Mouse (Mus musculus): ENCODE results near the gene Maats1. TPM values are rescaled to one million over a fixed set of nuclear protein-coding genes. Genes with fewer than 3 reads are reported as not detected.

Gene Maats1
- polyA plus RNA-seq, 1 experiment from 2014 or later = 0.21 TPM

- Histone ChIP-seq H3K4me3 (ENCODE audit: low read depth, low read length) (no peak overlapping the region), H3K4me1 (ENCODE audit: control insufficient read depth, insufficient read depth, low read length) (no peaks in the 10 kb centered on the region), H3K27ac (ENCODE audit: low read depth, low read length) (no peak overlapping the region), H3K36me3 (ENCODE audit: control insufficient read depth, insufficient read depth, low read length) (no peaks in the 10 kb centered on the region), H3K4me2 (no peak overlapping the region), H3K9me3 (replicated peaks; ENCODE audit: control insufficient read depth, low read length) (no peaks in the 10 kb centered on the region), H3K9ac (ENCODE audit: low read depth, low read length) (no peak overlapping the region), H3K27me3 (ENCODE audit: control insufficient read depth, insufficient read depth, low read length) (no peaks in the 10 kb centered on the region)
- ATAC-seq (replicated peaks; ENCODE audit: insufficient number of reproducible peaks, low FRiP score, low TSS enrichment) = no peak
- WGBS (ENCODE audit: insufficient replicate concordance) = 71% methylated on average over 2 of the region's 2 CpGs
Observed at GRCm38 (mm10) chr16:38274737-38275136, 67.2 kb downstream of the Maats1 start.

GRCm38 (mm10) chr16:38272483-38272882, 69.5 kb downstream of the Maats1 start:
- ATAC-seq (replicated peaks; ENCODE audit: insufficient number of reproducible peaks, low FRiP score, low TSS enrichment) = no peak
- H3K27ac ChIP-seq (ENCODE audit: low read depth, low read length) = no peak overlapping the region
- 72% methylated on average over 5 of the region's 5 CpGs for WGBS (ENCODE audit: insufficient replicate concordance)
- no peaks in the 10 kb centered on the region for H3K4me1 ChIP-seq (ENCODE audit: control insufficient read depth, insufficient read depth, low read length)
- no peaks in the 10 kb centered on the region for H3K27me3 ChIP-seq (ENCODE audit: control insufficient read depth, insufficient read depth, low read length)
- no peaks in the 10 kb centered on the region for H3K36me3 ChIP-seq (ENCODE audit: control insufficient read depth, insufficient read depth, low read length)
- H3K9ac ChIP-seq (ENCODE audit: low read depth, low read length) = no peak overlapping the region
- no peak overlapping the region for H3K4me2 ChIP-seq
- H3K4me3 ChIP-seq (ENCODE audit: low read depth, low read length) = no peak overlapping the region
- no peaks in the 10 kb centered on the region for H3K9me3 ChIP-seq (replicated peaks; ENCODE audit: control insufficient read depth, low read length)

GRCm38 (mm10) chr16:38271601-38272000, 70.3 kb downstream of the Maats1 start:
- Histone ChIP-seq H3K9me3 (replicated peaks; ENCODE audit: control insufficient read depth, low read length) (no peaks in the 10 kb centered on the region), H3K4me3 (ENCODE audit: low read depth, low read length) (no peak overlapping the region)
- WGBS (ENCODE audit: insufficient replicate concordance) = 42% methylated on average over 3 of the region's 3 CpGs

GRCm38 (mm10) chr16:38255927-38256326, 86.0 kb downstream of the Maats1 start:
- Histone ChIP-seq H3K9me3 (replicated peaks; ENCODE audit: control insufficient read depth, low read length) (no peaks in the 10 kb centered on the region), H3K36me3 (ENCODE audit: control insufficient read depth, insufficient read depth, low read length) (no peaks in the 10 kb centered on the region), H3K4me1 (ENCODE audit: control insufficient read depth, insufficient read depth, low read length) (no peaks in the 10 kb centered on the region), H3K9ac (ENCODE audit: low read depth, low read length) (no peak overlapping the region), H3K4me3 (ENCODE audit: low read depth, low read length) (no peak overlapping the region), H3K4me2 (no peak overlapping the region), H3K27ac (ENCODE audit: low read depth, low read length) (no peak overlapping the region), H3K27me3 (ENCODE audit: control insufficient read depth, insufficient read depth, low read length) (no peaks in the 10 kb centered on the region)
- no peak for ATAC-seq (replicated peaks; ENCODE audit: insufficient number of reproducible peaks, low FRiP score, low TSS enrichment)
- WGBS (ENCODE audit: insufficient replicate concordance) = 81% methylated on average over 9 of the region's 9 CpGs

More at GRCm38 (mm10) chr16:38271601-38272000, 70.3 kb downstream of the Maats1 start:
- H3K4me2 ChIP-seq = no peak overlapping the region
- no peaks in the 10 kb centered on the region for H3K4me1 ChIP-seq (ENCODE audit: control insufficient read depth, insufficient read depth, low read length)
- ATAC-seq (replicated peaks; ENCODE audit: insufficient number of reproducible peaks, low FRiP score, low TSS enrichment) = no peak
- H3K27me3 ChIP-seq (ENCODE audit: control insufficient read depth, insufficient read depth, low read length) = no peaks in the 10 kb centered on the region
- no peak overlapping the region for H3K9ac ChIP-seq (ENCODE audit: low read depth, low read length)
- no peak overlapping the region for H3K27ac ChIP-seq (ENCODE audit: low read depth, low read length)
- H3K36me3 ChIP-seq (ENCODE audit: control insufficient read depth, insufficient read depth, low read length) = no peaks in the 10 kb centered on the region

- no peak overlapping the region for H3K4me3 ChIP-seq (ENCODE audit: low read depth, low read length)
- H3K4me1 ChIP-seq (ENCODE audit: control insufficient read depth, insufficient read depth, low read length) = no peaks in the 10 kb centered on the region
- ATAC-seq (replicated peaks; ENCODE audit: insufficient number of reproducible peaks, low FRiP score, low TSS enrichment) = 0 out of 2 replicates have a peak, but pooled peaks have one; percentile 22
- no peaks in the 10 kb centered on the region for H3K27me3 ChIP-seq (ENCODE audit: control insufficient read depth, insufficient read depth, low read length)
- H3K4me2 ChIP-seq = no peak overlapping the region
- no peak overlapping the region for H3K9ac ChIP-seq (ENCODE audit: low read depth, low read length)
- no peak overlapping the region for H3K27ac ChIP-seq (ENCODE audit: low read depth, low read length)
- no peaks in the 10 kb centered on the region for H3K36me3 ChIP-seq (ENCODE audit: control insufficient read depth, insufficient read depth, low read length)
- 71% methylated on average over 4 of the region's 4 CpGs for WGBS (ENCODE audit: insufficient replicate concordance)
- no peaks in the 10 kb centered on the region for H3K9me3 ChIP-seq (replicated peaks; ENCODE audit: control insufficient read depth, low read length)
Observed at GRCm38 (mm10) chr16:38255107-38255506, 86.8 kb downstream of the Maats1 start.

- no peak for ATAC-seq (replicated peaks; ENCODE audit: insufficient number of reproducible peaks, low FRiP score, low TSS enrichment)
- no peaks in the 10 kb centered on the region for H3K27me3 ChIP-seq (ENCODE audit: control insufficient read depth, insufficient read depth, low read length)
- WGBS (ENCODE audit: insufficient replicate concordance) = 68% methylated on average over 14 of the region's 14 CpGs
- H3K9me3 ChIP-seq (replicated peaks; ENCODE audit: control insufficient read depth, low read length) = no peaks in the 10 kb centered on the region
- no peak overlapping the region; the same call in 1 of the 2 replicates for H3K4me2 ChIP-seq
- no peak overlapping the region for H3K9ac ChIP-seq (ENCODE audit: low read depth, low read length)
- no peak overlapping the region for H3K4me3 ChIP-seq (ENCODE audit: low read depth, low read length)
- no peak overlapping the region for H3K27ac ChIP-seq (ENCODE audit: low read depth, low read length)
- no peaks in the 10 kb centered on the region for H3K36me3 ChIP-seq (ENCODE audit: control insufficient read depth, insufficient read depth, low read length)
- no peaks in the 10 kb centered on the region for H3K4me1 ChIP-seq (ENCODE audit: control insufficient read depth, insufficient read depth, low read length)
Observed at GRCm38 (mm10) chr16:38254001-38254400, 87.9 kb downstream of the Maats1 start.

GRCm38 (mm10) chr16:38250467-38250866, 91.5 kb downstream of the Maats1 start:
- ATAC-seq (replicated peaks; ENCODE audit: insufficient number of reproducible peaks, low FRiP score, low TSS enrichment) = no peak
- H3K9me3 ChIP-seq (replicated peaks; ENCODE audit: control insufficient read depth, low read length) = no peaks in the 10 kb centered on the region
- no peaks in the 10 kb centered on the region for H3K4me1 ChIP-seq (ENCODE audit: control insufficient read depth, insufficient read depth, low read length)
- H3K36me3 ChIP-seq (ENCODE audit: control insufficient read depth, insufficient read depth, low read length) = no peaks in the 10 kb centered on the region
- H3K4me2 ChIP-seq = no peak overlapping the region
- WGBS (ENCODE audit: insufficient replicate concordance) = 82% methylated on average over 6 of the region's 6 CpGs
- H3K9ac ChIP-seq (ENCODE audit: low read depth, low read length) = no peak overlapping the region
- H3K27ac ChIP-seq (ENCODE audit: low read depth, low read length) = no peak overlapping the region
- no peak overlapping the region for H3K4me3 ChIP-seq (ENCODE audit: low read depth, low read length)
- no peaks in the 10 kb centered on the region for H3K27me3 ChIP-seq (ENCODE audit: control insufficient read depth, insufficient read depth, low read length)

GRCm38 (mm10) chr16:38248331-38248961, 93.5 kb downstream of the Maats1 start:
- Histone ChIP-seq H3K4me3 (ENCODE audit: low read depth, low read length) (no peak overlapping the region), H3K27me3 (ENCODE audit: control insufficient read depth, insufficient read depth, low read length) (no peaks in the 10 kb centered on the region), H3K4me2 (no peak overlapping the region), H3K4me1 (ENCODE audit: control insufficient read depth, insufficient read depth, low read length) (no peaks in the 10 kb centered on the region), H3K9ac (ENCODE audit: low read depth, low read length) (no peak overlapping the region), H3K9me3 (replicated peaks; ENCODE audit: control insufficient read depth, low read length) (no peaks in the 10 kb centered on the region), H3K27ac (ENCODE audit: low read depth, low read length) (no peak overlapping the region), H3K36me3 (ENCODE audit: control insufficient read depth, insufficient read depth, low read length) (no peaks in the 10 kb centered on the region)
- ATAC-seq (replicated peaks; ENCODE audit: insufficient number of reproducible peaks, low FRiP score, low TSS enrichment) = no peak
- WGBS (ENCODE audit: insufficient replicate concordance) = 61% methylated on average over 13 of the region's 13 CpGs

All from heart, embryonic 11.5 days (tissue).